Mouse (Mus musculus): ENCODE results near the gene Myh9.

DNA sequence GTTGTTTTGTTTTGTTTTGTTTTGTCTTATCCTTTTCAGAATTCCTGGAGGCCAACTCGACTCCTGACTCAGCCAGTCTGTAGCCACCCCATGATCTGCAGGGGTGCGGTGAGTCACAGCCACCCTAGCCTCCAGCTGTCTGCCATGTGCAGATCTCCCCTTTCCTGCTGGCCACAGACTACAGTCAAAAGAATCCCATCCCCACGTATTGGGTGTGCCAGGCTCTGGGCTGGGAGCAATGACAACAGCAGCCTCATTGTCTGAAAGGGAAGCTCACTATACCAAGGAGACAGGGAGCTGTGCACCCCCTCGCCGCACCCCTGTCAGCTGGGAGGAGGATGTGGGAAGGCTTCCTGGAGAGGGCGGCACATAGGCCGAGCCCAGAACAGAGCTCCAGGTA lies 46.3 kb upstream of the Myh9 start:
- TF ChIP-seq ZNF384 (IDR thresholded peaks at IDR 0.05; ENCODE audit: low read depth, low read length) (no peak), CHD2 (IDR thresholded peaks at IDR 0.05; ENCODE audit: low read depth, low read length) (no peak), ZC3H11A (IDR thresholded peaks at IDR 0.05; ENCODE audit: borderline replicate concordance, low read depth, low read length) (no peak)

All from ES-E14 (cell line).